Mouse (Mus musculus) MEL (cell line): ENCODE results near the gene Gpx3. TPM values are rescaled to one million over a fixed set of nuclear protein-coding genes. Genes with fewer than 3 reads are reported as not detected.

Experiments
- DNase-seq: peaks from one replicate; pipeline ENCODE4 v3.0.0; 2011; ENCODE audit warnings: low read depth, low spot score
- H3K27ac ChIP-seq: 2 replicates; pipeline ENCODE4 v1.5.1; 2012; ENCODE audit warnings: low read depth, mild to moderate bottlenecking, control low read depth, low read length, moderate library complexity; ENCODE audit not compliant: control insufficient read depth
- H3K27me3 ChIP-seq, 2 experiments: fragments of 150-350 bp in 1 of 2; sonication (generic) in 1 of 2; 2 replicates each; pipeline ENCODE4 v1.6.1; 2012; ENCODE audit warnings: low read length in 2 of 2, mild to moderate bottlenecking in 2 of 2, improper control_type of control experiment in 1 of 2, moderate library complexity in 1 of 2; ENCODE audit not compliant: insufficient read depth in 2 of 2, control insufficient read depth in 1 of 2
- H3K36me3 ChIP-seq, 2 experiments: 2 replicates each; pipeline ENCODE4 v1.6.1; 2012 to 2014; ENCODE audit warnings: low read length in 2 of 2, improper control_type of control experiment in 1 of 2, inconsistent platforms in 1 of 2, mild to moderate bottlenecking in 1 of 2; ENCODE audit not compliant: insufficient read depth in 2 of 2, control insufficient read depth in 1 of 2
- H3K4me1 ChIP-seq, 2 experiments: fragments of 150-350 bp in 1 of 2; sonication (generic) in 1 of 2; 2 replicates each; pipeline ENCODE4 v1.6.1; 2012; ENCODE audit warnings: low read length in 2 of 2, improper control_type of control experiment in 1 of 2, mild to moderate bottlenecking in 1 of 2; ENCODE audit not compliant: insufficient read depth in 2 of 2, control insufficient read depth in 1 of 2
- H3K4me3 ChIP-seq, 2 experiments: fragments of 150-350 bp in 1 of 2; sonication (generic) in 1 of 2; 2 replicates each; pipeline ENCODE4 v1.5.1; 2012; ENCODE audit warnings: low read depth in 2 of 2, low read length in 2 of 2, mild to moderate bottlenecking in 2 of 2, moderate library complexity in 2 of 2, control low read depth in 1 of 2, improper control_type of control experiment in 1 of 2; ENCODE audit not compliant: control insufficient read depth in 1 of 2, insufficient read depth in 1 of 2
- H3K79me2 ChIP-seq: 2 replicates; pipeline ENCODE4 v1.6.1; 2012; ENCODE audit warnings: mild to moderate bottlenecking, low read length, moderate library complexity; ENCODE audit not compliant: control insufficient read depth, poor library complexity, insufficient read depth
- H3K9ac ChIP-seq: 2 replicates; pipeline ENCODE4 v1.6.1; 2012; ENCODE audit warnings: low read depth, mild to moderate bottlenecking, control low read depth, low read length, moderate library complexity; ENCODE audit not compliant: control insufficient read depth, poor library complexity, severe bottlenecking
- H3K9me3 ChIP-seq: fragments of 150-350 bp; sonication (generic); replicated peaks from 2 replicates; pipeline ENCODE4 v1.6.1; 2012; ENCODE audit warnings: mild to moderate bottlenecking, low read length, improper control_type of control experiment, moderate library complexity; ENCODE audit not compliant: insufficient read depth
- BHLHE40 ChIP-seq: IDR thresholded peaks from 2 replicates; pipeline ENCODE4 v1.6.1; 2012; ENCODE audit warnings: low read depth, mild to moderate bottlenecking, inconsistent platforms, low read length, improper control_type of control experiment, borderline replicate concordance
- CHD1 ChIP-seq: IDR thresholded peaks from 2 replicates; pipeline ENCODE4 v1.6.1; 2012; ENCODE audit warnings: low read depth, mild to moderate bottlenecking, inconsistent platforms, low read length, improper control_type of control experiment
- EP300 ChIP-seq, 2 experiments: IDR thresholded peaks; 2 replicates each; pipeline ENCODE4 v1.6.1; 2011; ENCODE audit warnings: improper control_type of control experiment in 2 of 2, low read length in 2 of 2, low read depth in 1 of 2, mild to moderate bottlenecking in 1 of 2
- HCFC1 ChIP-seq: IDR thresholded peaks from 2 replicates; pipeline ENCODE4 v1.6.1; 2012; ENCODE audit warnings: low read depth, mild to moderate bottlenecking, inconsistent platforms, low read length, improper control_type of control experiment, moderate library complexity
- MEF2A ChIP-seq: IDR thresholded peaks from 2 replicates; pipeline ENCODE4 v1.6.1; 2014; ENCODE audit warnings: low read depth, mild to moderate bottlenecking, inconsistent platforms, low read length, improper control_type of control experiment; ENCODE audit not compliant: poor library complexity, insufficient replicate concordance, severe bottlenecking; ENCODE audit errors: extremely low read depth
- MXI1 ChIP-seq: IDR thresholded peaks from 2 replicates; pipeline ENCODE4 v1.6.1; 2011; ENCODE audit warnings: mild to moderate bottlenecking, low read depth, low read length, improper control_type of control experiment
- NRF1 ChIP-seq: IDR thresholded peaks from 2 replicates; pipeline ENCODE4 v1.6.1; 2014; ENCODE audit warnings: low read depth, mild to moderate bottlenecking, inconsistent platforms, low read length, improper control_type of control experiment, moderate library complexity; ENCODE audit not compliant: poor library complexity, insufficient read depth, severe bottlenecking
- POLR2AphosphoS5 ChIP-seq: IDR thresholded peaks from 2 replicates; pipeline ENCODE4 v1.6.1; 2012; ENCODE audit warnings: low read depth, borderline replicate concordance, mild to moderate bottlenecking, inconsistent platforms, low read length, moderate library complexity, mixed read lengths
- RAD21 ChIP-seq: IDR thresholded peaks from 2 replicates; pipeline ENCODE4 v1.6.1; 2011; ENCODE audit warnings: mild to moderate bottlenecking, low read depth, low read length, improper control_type of control experiment
- TAL1 ChIP-seq: IDR thresholded peaks from 2 replicates; pipeline ENCODE4 v1.6.1; 2012; ENCODE audit warnings: mild to moderate bottlenecking, inconsistent platforms, low read length, moderate library complexity, mixed read lengths
- TCF12 ChIP-seq: IDR thresholded peaks from 2 replicates; pipeline ENCODE4 v1.6.1; 2014; ENCODE audit warnings: low read depth, mild to moderate bottlenecking, inconsistent platforms, low read length, improper control_type of control experiment, moderate library complexity
- UBTF ChIP-seq: IDR thresholded peaks from 2 replicates; pipeline ENCODE4 v1.6.1; 2012; ENCODE audit warnings: low read depth, mild to moderate bottlenecking, inconsistent platforms, low read length, improper control_type of control experiment, moderate library complexity, borderline replicate concordance; ENCODE audit not compliant: insufficient read depth
- USF1 ChIP-seq: IDR thresholded peaks from 2 replicates; pipeline ENCODE4 v1.6.1; 2014; ENCODE audit warnings: low read depth, mild to moderate bottlenecking, inconsistent platforms, low read length, improper control_type of control experiment, moderate library complexity
- ZC3H11A ChIP-seq: IDR thresholded peaks from 2 replicates; pipeline ENCODE4 v1.6.1; 2012; ENCODE audit warnings: low read depth, mild to moderate bottlenecking, inconsistent platforms, low read length, improper control_type of control experiment
- ZKSCAN1 ChIP-seq: IDR thresholded peaks from 2 replicates; pipeline ENCODE4 v1.6.1; 2012; ENCODE audit warnings: low read depth, mild to moderate bottlenecking, inconsistent platforms, low read length, improper control_type of control experiment, moderate library complexity
- polyA plus RNA-seq, 2 experiments: library from polyadenylated mRNA; stranded (reverse) in 1 of 2; unstranded in 1 of 2; fragments of >175 nt in 1 of 2; fragments of >200 nt in 1 of 2; gene quantifications; 2 replicates each; pipeline versions ENCODE4 v1.2.1 to v1.2.4; 2012; ENCODE audit warnings: low replicate concordance in 2 of 2, low read depth in 1 of 2; ENCODE audit not compliant: insufficient read length in 2 of 2, insufficient read depth in 1 of 2, missing spikeins in 1 of 2
- total RNA-seq: library from RNA; depleted of rRNA; stranded (reverse); fragments of 300-350 nt; gene quantifications from 2 replicates; pipeline ENCODE4 v1.2.3, GENCODE M21; 2012

Gpx3 gene
- total and polyA plus RNA-seq, 3 experiments, result 0.12 to 0.15 TPM; not detected in 1

DNA sequence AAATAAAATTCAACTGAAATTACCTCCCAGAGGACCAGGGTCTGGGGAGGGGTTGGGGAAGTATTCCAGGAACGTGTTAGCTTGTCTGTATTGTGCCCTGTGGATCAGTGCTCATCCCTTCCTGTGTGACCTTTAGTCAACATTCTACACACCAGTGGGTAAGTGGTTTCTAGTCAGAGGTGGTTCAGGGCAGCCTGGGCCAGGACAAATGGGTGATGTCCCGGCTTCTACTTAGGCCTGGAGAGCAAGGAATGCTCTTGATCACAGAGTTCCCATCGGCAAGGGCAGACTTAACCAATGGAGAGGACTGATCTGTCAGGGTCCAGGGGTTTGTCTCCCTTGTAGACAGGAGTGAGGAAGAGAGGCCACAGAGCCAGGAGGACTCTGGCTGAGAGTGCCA, 20.2 kb downstream of the Gpx3 start:
- no peaks in the 10 kb centered on the region for H3K36me3 ChIP-seq
- H3K27ac ChIP-seq, result no peak overlapping the region
- DNase-seq, result no peak
- H3K4me3 ChIP-seq, result no peak overlapping the region
- H3K4me1 ChIP-seq, result no peaks in the 10 kb centered on the region
- H3K9me3 ChIP-seq, result no peaks in the 10 kb centered on the region
- H3K27me3 ChIP-seq, result no peaks in the 10 kb centered on the region
- H3K79me2 ChIP-seq, result no peaks in the 10 kb centered on the region
- TF ChIP-seq HCFC1 (no peak), UBTF (no peak), USF1 (no peak), TAL1 (no peak), TCF12 (no peak), ZC3H11A (no peak), POLR2AphosphoS5 (no peak), NRF1 (no peak), EP300 (IDR thresholded peaks at IDR 0.05; ENCODE audit: low read depth in 1 of 2, low read length in 2 of 2) (no peak), RAD21 (no peak), MEF2A (no peak)
- no peak overlapping the region for H3K9ac ChIP-seq

DNA sequence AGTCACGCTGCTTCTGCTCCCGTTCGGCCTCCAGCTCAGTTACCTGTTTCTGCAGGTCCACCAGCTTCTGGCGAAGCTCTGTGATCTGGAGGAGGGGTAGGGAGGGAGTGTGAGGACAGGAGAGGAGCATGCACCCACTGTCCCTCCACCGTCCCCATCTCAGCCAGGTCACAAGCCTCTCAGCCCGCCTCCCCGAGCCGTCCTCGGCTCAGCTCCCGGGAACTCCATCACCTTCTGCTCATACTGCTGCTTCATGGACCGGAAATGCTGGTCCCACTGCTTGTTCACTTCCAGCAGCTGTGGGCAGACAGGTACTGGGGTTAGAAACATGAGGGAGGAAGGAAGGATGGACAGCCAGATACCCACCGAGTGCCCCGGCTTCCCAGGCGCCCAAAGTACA, 21.9 kb downstream of the Gpx3 start:
- no peak overlapping the region for H3K9ac ChIP-seq
- TF ChIP-seq BHLHE40 (no peak), MXI1 (no peak), ZKSCAN1 (no peak), CHD1 (no peak)
- TF ChIP-seq, all 39 proteins: peak for 0
- Histone ChIP-seq H3K9me3 (no peaks in the 10 kb centered on the region), H3K79me2 (no peaks in the 10 kb centered on the region), H3K27ac (no peak overlapping the region), H3K4me1 (no peaks in the 10 kb centered on the region), H3K4me3 (no peak overlapping the region), H3K36me3 (no peaks in the 10 kb centered on the region), H3K27me3 (no peaks in the 10 kb centered on the region)
- no peak for DNase-seq
